Mouse (Mus musculus) thymus, adult 2 months (tissue): ENCODE measurements around the gene Smap1.

Experiments used
- CTCF ChIP-seq: fragments of 200-500 bp; IDR thresholded peaks from 2 replicates; pipeline ENCODE4 v1.5.1; 2012; ENCODE audit warnings: mild to moderate bottlenecking, control low read depth, low read length, moderate library complexity, borderline replicate concordance; ENCODE audit not compliant: control insufficient read depth, poor library complexity, insufficient read depth; ENCODE audit errors: extremely low read depth
- POLR2A ChIP-seq: fragments of 200-500 bp; IDR thresholded peaks from 2 replicates; pipeline ENCODE4 v1.6.1; 2012; ENCODE audit warnings: mild to moderate bottlenecking, low read length, control low read depth, moderate library complexity; ENCODE audit not compliant: control insufficient read depth, poor library complexity, insufficient read depth; ENCODE audit errors: extremely low read depth

DNA sequence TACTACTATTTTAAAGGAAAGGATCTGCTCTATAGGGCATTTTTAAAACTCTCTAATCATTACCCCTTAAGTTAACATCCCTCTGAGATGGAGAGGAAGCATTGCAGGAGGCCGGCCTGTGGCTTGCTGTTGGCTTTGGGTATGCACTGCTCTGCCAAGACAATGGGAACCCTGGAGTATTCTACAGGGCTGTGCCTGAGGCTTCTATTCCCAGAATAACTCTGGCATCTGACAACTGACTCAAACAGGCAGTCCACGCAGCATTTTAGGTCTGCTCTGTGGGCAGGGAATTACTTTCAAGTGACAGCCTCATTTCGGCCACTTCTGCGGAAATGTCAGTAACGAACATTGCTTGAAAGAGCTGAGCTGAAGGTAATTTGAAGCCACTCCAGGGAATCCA is 100.5 kb downstream of the Smap1 start:
- no peak for TF ChIP-seq POLR2A
- TF ChIP-seq CTCF: no peak
